In genomic region chr3:22109651-22110050, GRCm38 (mm10) we compare ENCODE assay signal across 18 mouse cellular contexts. TPM values are rescaled to one million over a fixed set of nuclear protein-coding genes. Genes with fewer than 3 reads are reported as not detected.
DNase-seq lines count a peak whose midpoint lies in the region; ATAC-seq and TF ChIP-seq lines count a peak whose summit lies in the region.
"Had no signal": no experiment of that assay in that cellular context is flagged by ENCODE, and none has a peak within 500 bp of the region (broad histone marks: within the 10 kb centered on the region; RNA-seq: fewer than 3 reads in every experiment).

No protein-coding gene starts in this region.

- no peaks in the 10 kb centered on the region for H3K4me1 ChIP-seq in forebrain, postnatal 0 days (ENCODE audit: insufficient read depth)
- H3K4me1 ChIP-seq in forebrain, embryonic 13.5 days = peaks cover 5% of the 10 kb centered on the region; the same call in 1 of the 2 replicates
- H3K4me1 ChIP-seq in lung, embryonic 14.5 days (ENCODE audit: insufficient read depth) = no peaks in the 10 kb centered on the region
- H3K4me1 ChIP-seq: hindbrain, embryonic 10.5 days had no signal

- H3K4me3 ChIP-seq in forebrain, postnatal 0 days (ENCODE audit: low read depth, low read length) = no peak overlapping the region
- H3K4me3 ChIP-seq in forebrain, embryonic 13.5 days = no peak overlapping the region
- no peak overlapping the region for H3K4me3 ChIP-seq in lung, embryonic 14.5 days (ENCODE audit: low read depth, low read length)
- H3K4me3 ChIP-seq: embryonic facial prominence, embryonic 10.5 days; hindbrain, embryonic 10.5 days; liver, embryonic 15.5 days had no signal

- H3K27ac ChIP-seq in forebrain, postnatal 0 days (ENCODE audit: low read depth, low read length) = no peak overlapping the region
- H3K27ac ChIP-seq in forebrain, embryonic 13.5 days = no peak overlapping the region
- no peak overlapping the region for H3K27ac ChIP-seq in lung, embryonic 14.5 days (ENCODE audit: low read depth)
- H3K27ac ChIP-seq: embryonic facial prominence, embryonic 10.5 days; hindbrain, embryonic 10.5 days; liver, embryonic 15.5 days had no signal

- H3K9me3 ChIP-seq in forebrain, postnatal 0 days (ENCODE audit: low read length) = no peaks in the 10 kb centered on the region
- H3K9me3 ChIP-seq in forebrain, embryonic 13.5 days (replicated peaks) = peaks cover 3% of the 10 kb centered on the region; the same call in 1 of the 2 replicates
- H3K9me3 ChIP-seq in lung, embryonic 14.5 days (ENCODE audit: low read depth, low read length) = no peaks in the 10 kb centered on the region
- H3K9me3 ChIP-seq: liver, embryonic 15.5 days had no signal

- H3K27me3 ChIP-seq in forebrain, postnatal 0 days (ENCODE audit: insufficient read depth, low read length) = no peaks in the 10 kb centered on the region
- no peaks in the 10 kb centered on the region for H3K27me3 ChIP-seq in forebrain, embryonic 13.5 days
- no peaks in the 10 kb centered on the region for H3K27me3 ChIP-seq in lung, embryonic 14.5 days (ENCODE audit: insufficient read depth, low read length)
- H3K27me3 ChIP-seq: liver, embryonic 15.5 days had no signal

- H3K9ac ChIP-seq in forebrain, postnatal 0 days = no peak overlapping the region
- no peak overlapping the region for H3K9ac ChIP-seq in forebrain, embryonic 13.5 days
- H3K9ac ChIP-seq in lung, embryonic 14.5 days = no peak overlapping the region
- H3K9ac ChIP-seq: liver, embryonic 15.5 days had no signal

- ATAC-seq in forebrain, postnatal 0 days = no peak
- ATAC-seq in forebrain, embryonic 13.5 days = no peak
- no peak for ATAC-seq in lung, embryonic 14.5 days (ENCODE audit: insufficient read depth)
- ATAC-seq: midbrain, embryonic 16.5 days had no signal

- 94% methylated on average over 1 of the region's 1 CpGs for WGBS in forebrain, postnatal 0 days
- 75% methylated on average over 1 of the region's 1 CpGs for WGBS in forebrain, embryonic 13.5 days
- 91% methylated on average over 1 of the region's 1 CpGs for WGBS in lung, embryonic 14.5 days

- DNase-seq in forebrain, postnatal 0 days = no peak
- no peak for DNase-seq in lung, embryonic 14.5 days
- no peak for DNase-seq in lung, postnatal 10 days
- peak; percentile 65 for DNase-seq in ES-CJ7 (ENCODE audit: low read depth, low spot score)
- peak; percentile 27 for DNase-seq in induced T-regulatory cell, adult 2 months (ENCODE audit: low read depth)
- no peak for DNase-seq in layer of hippocampus, postnatal 25 days (ENCODE audit: extremely low spot score in 1 of 2, low spot score in 1 of 2)
- no peak for DNase-seq in kidney, adult 8-10 months
- DNase-seq: adrenal gland, adult 2 months; cerebellum, adult 9-10 months; gastrocnemius, postnatal 14 days; lung, postnatal 36 days; right cerebral cortex, postnatal 25 days; thymus, adult 18-20 months had no signal

- no peaks in the 10 kb centered on the region for H3K36me3 ChIP-seq in forebrain, postnatal 0 days (ENCODE audit: insufficient read depth)
- 0 out of 2 replicates have a peak, but pooled peaks cover 3% of the 10 kb centered on the region for H3K36me3 ChIP-seq in forebrain, embryonic 13.5 days (ENCODE audit: poor library complexity, severe bottlenecking)
- H3K36me3 ChIP-seq in lung, embryonic 14.5 days (ENCODE audit: insufficient read depth) = no peaks in the 10 kb centered on the region
- H3K36me3 ChIP-seq: liver, embryonic 15.5 days had no signal

- no peak overlapping the region for H3K4me2 ChIP-seq in forebrain, postnatal 0 days (ENCODE audit: low read depth)
- no peak overlapping the region for H3K4me2 ChIP-seq in forebrain, embryonic 13.5 days
- H3K4me2 ChIP-seq in lung, embryonic 14.5 days = no peak overlapping the region
- H3K4me2 ChIP-seq: liver, embryonic 15.5 days had no signal

- 0 out of 2 replicates have a peak, but pooled peaks have one; percentile 8 for TF ChIP-seq CTCF in forebrain, postnatal 0 days (IDR thresholded peaks at IDR 0.05; ENCODE audit: low read depth)
- peak; percentile 14; the same call in 1 of the 2 replicates for TF ChIP-seq CTCF in lung, embryonic 14.5 days (IDR thresholded peaks at IDR 0.05; ENCODE audit: low read depth)

RNA-seq across cellular contexts. Expression of gene Tbl1xr1, which starts 33.2 kb away (rescaled TPM):
- total RNA-seq in forebrain, postnatal 0 days (2014; rRNA removed) = 35.3 and 44.9 TPM in 2 replicates
- 5.2 and 7.5 TPM in 2 replicates for polyA plus RNA-seq in forebrain, postnatal 0 days (2015; fragmentation: Nextera tagmentation; extraction: Ambion mirVana)
- polyA plus RNA-seq in forebrain, embryonic 13.5 days (2015; fragmentation: Nextera tagmentation; extraction: Ambion mirVana) = 18.0 and 22.8 TPM in 2 replicates
- 33.3 and 36.5 TPM in 2 replicates for polyA plus RNA-seq in lung, embryonic 14.5 days (2014; fragmentation: Nextera tagmentation; extraction: Ambion mirVana)
- total RNA-seq in layer of hippocampus, postnatal 25 days (2021) = 100 to 1,000 TPM; 135 to 151 TPM

Comparison
In these comparisons a context has a peak if more than half of its experiments do, and no peak if none do; other contexts are left out.
1. DNase-seq: peak in ES-CJ7 (single experiment) and induced T-regulatory cell, adult 2 months (single experiment); none in forebrain, postnatal 0 days (single experiment), lung, embryonic 14.5 days (single experiment), lung, postnatal 10 days (single experiment), layer of hippocampus, postnatal 25 days (0 of 2) and kidney, adult 8-10 months (0 of 2).